Mouse (Mus musculus): Measurements from ENCODE around the gene Ppcdc.

- TF ChIP-seq POLR2A (IDR thresholded peaks at IDR 0.05; ENCODE audit: borderline replicate concordance, control insufficient read depth, low read depth, low read length) (peak; percentile 32; the same call in 1 of the 2 replicates), CTCF (IDR thresholded peaks at IDR 0.05; ENCODE audit: control insufficient read depth, insufficient read depth, low read length) (no peak)
Observed at GRCm38 (mm10) chr9:57420321-57421120, 19.4 kb downstream of the Ppcdc start.

Measured in bone marrow, adult 2 months (tissue).